Mouse (Mus musculus): ENCODE measurements around the gene Ttc22. TPM values are rescaled to one million over a fixed set of nuclear protein-coding genes. Genes with fewer than 3 reads are reported as not detected.

The Ttc22 gene
- 2.9 and 3.2 TPM in 2 replicates for polyA plus RNA-seq (2012; rRNA removed)

GRCm38 (mm10) chr4:106622030-106622493 is at the start of gene Ttc22:
Ttc22 (plus strand) TSS chr4:106622432.

GRCm38 (mm10) chr4:106617056-106617455 is 5.2 kb upstream of the Ttc22 start, which contains the start of gene Lexm:
Lexm (minus strand) TSS chr4:106617241.

GRCm38 (mm10) chr4:106650833-106651527 is 28.7 kb downstream of the Ttc22 start, which contains the start of gene Pars2:
Pars2 (plus strand) TSS chr4:106651069.

DNA sequence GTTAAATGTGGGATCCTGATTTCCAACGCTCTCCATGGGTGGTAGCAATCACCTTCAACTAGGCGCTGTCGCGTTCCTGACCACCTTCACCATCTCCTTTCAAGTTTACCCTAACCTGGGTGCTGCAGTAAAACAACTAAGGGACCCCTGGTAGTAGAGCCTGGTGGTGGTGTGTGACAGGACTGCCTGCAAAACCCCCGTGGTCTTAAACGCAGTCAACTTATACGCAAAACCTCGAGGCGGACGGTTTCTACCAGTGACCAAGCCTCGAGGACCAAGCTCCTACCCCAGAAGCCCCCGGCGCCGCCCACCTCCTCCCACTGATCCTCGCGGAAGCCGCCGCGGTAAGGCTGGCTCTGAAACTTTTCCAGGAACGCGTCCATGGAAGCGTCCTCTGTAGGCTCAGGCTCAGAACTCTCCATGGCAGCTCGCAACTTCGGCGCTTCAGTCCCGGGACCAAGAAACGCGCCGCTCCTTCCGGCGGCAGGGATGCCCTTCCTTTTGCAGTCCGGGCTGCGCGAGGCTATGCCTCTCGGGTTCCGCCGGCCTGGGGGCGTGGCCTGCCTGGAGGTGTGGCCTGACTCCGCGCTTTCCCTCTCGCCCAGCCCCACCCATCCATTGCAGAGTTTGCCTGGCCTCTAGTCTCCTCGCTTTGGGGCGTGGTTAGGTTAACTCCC is 56.3 kb downstream of the Ttc22 start, which contains the start of gene Ttc4:
Ttc4 (minus strand) TSS at position 503 of the 677 bp plus-strand sequence.

Other genes with a start within 250 kb of the Ttc22 start
- 2.6 and 4.7 TPM in 2 replicates for gene Pcsk9, start 158.1 kb upstream of the Ttc22 start, polyA plus RNA-seq (2012; rRNA removed)
- gene Bsnd, start 130.1 kb upstream of the Ttc22 start, polyA plus RNA-seq (2012; rRNA removed) = not detected in 2 replicates
- gene Dhcr24, start 61.4 kb upstream of the Ttc22 start, polyA plus RNA-seq (2012; rRNA removed) = 83.1 and 84.8 TPM in 2 replicates
- 0.15 TPM in 1 of 2 replicates, not detected in the other for gene Lexm, start 5.2 kb upstream of the Ttc22 start, polyA plus RNA-seq (2012; rRNA removed)
- gene Pars2, start 28.6 kb downstream of the Ttc22 start, polyA plus RNA-seq (2012; rRNA removed) = 11.1 TPM in 2 replicates
- gene Ttc4, start 56.5 kb downstream of the Ttc22 start, polyA plus RNA-seq (2012; rRNA removed) = 254 and 283 TPM in 2 replicates
- 1.5 and 1.6 TPM in 2 replicates for gene Mroh7, start 108.5 kb downstream of the Ttc22 start, polyA plus RNA-seq (2012; rRNA removed)
- gene Fam151a, start 111.5 kb downstream of the Ttc22 start, polyA plus RNA-seq (2012; rRNA removed) = 0.05 TPM in 1 of 2 replicates, not detected in the other
- gene Acot11, start 182.6 kb downstream of the Ttc22 start, polyA plus RNA-seq (2012; rRNA removed) = 2.2 and 2.5 TPM in 2 replicates

All from central nervous system, embryonic 18 days (tissue).